Mouse (Mus musculus) stomach, embryonic 15.5 days (tissue): ENCODE results near the gene Ifrd1. TPM values are rescaled to one million over a fixed set of nuclear protein-coding genes. Genes with fewer than 3 reads are reported as not detected.
A peak's percentile ranks its signal among the peaks of the same experiment; 100 is the strongest.

ENCODE experiments used
- ATAC-seq: fragments of 200-750 bp; cut with Nextera tagmentation; 2 replicates; pipeline ENCODE4 v1.8.0; 2017; ENCODE audit warnings: low read depth, moderate number of reproducible peaks, moderate TSS enrichment; ENCODE audit not compliant: insufficient read depth, low FRiP score
- H3K27ac ChIP-seq: fragments of 300-500 bp; sonication (generic); 2 replicates; pipeline ENCODE4 v1.5.1; 2015; ENCODE audit warnings: mild to moderate bottlenecking, inconsistent platforms
- H3K27me3 ChIP-seq: fragments of 300-500 bp; sonication (generic); replicated peaks from 2 replicates; pipeline ENCODE4 v1.6.1; 2015; ENCODE audit warnings: inconsistent platforms
- H3K36me3 ChIP-seq: fragments of 300-500 bp; sonication (generic); 2 replicates; pipeline ENCODE4 v1.6.1; 2015; ENCODE audit warnings: inconsistent platforms
- H3K4me1 ChIP-seq: fragments of 300-500 bp; sonication (generic); 2 replicates; pipeline ENCODE4 v1.6.1; 2015; ENCODE audit warnings: inconsistent platforms
- H3K4me2 ChIP-seq: fragments of 300-500 bp; sonication (generic); 2 replicates; pipeline ENCODE4 v1.6.1; 2015; ENCODE audit warnings: mild to moderate bottlenecking, inconsistent platforms
- H3K4me3 ChIP-seq: fragments of 300-500 bp; sonication (generic); replicated peaks from 2 replicates; pipeline ENCODE4 v1.5.1; 2015; ENCODE audit warnings: inconsistent platforms
- H3K9ac ChIP-seq: fragments of 300-500 bp; sonication (generic); 2 replicates; pipeline ENCODE4 v1.6.1; 2015; ENCODE audit warnings: inconsistent platforms
- H3K9me3 ChIP-seq: fragments of 300-500 bp; sonication (generic); 2 replicates; pipeline ENCODE4 v1.6.1; 2016; ENCODE audit warnings: inconsistent platforms
- WGBS: fragments of 180-500 bp; shearing (Covaris S2); methylation state at CpG from one replicate; pipeline ENCODE4 v1.1.7; 2015; 5-methylcytosine and 5-hydroxymethylcytosine counted together
- polyA plus RNA-seq: library from polyadenylated mRNA; unstranded; fragments of >200 nt; fragmentation: Nextera tagmentation; extraction: Ambion mirVana; gene quantifications from 2 replicates; pipeline ENCODE4 v1.2.1, GENCODE M21; 2015

The Ifrd1 gene
- polyA plus RNA-seq, 1 experiment from 2014 or later, result 90.1 TPM

- WGBS, result 92% methylated on average over 15 of the region's 15 CpGs
- Histone ChIP-seq H3K9ac (no peak overlapping the region), H3K9me3 (no peaks in the 10 kb centered on the region), H3K27me3 (no peaks in the 10 kb centered on the region), H3K4me1 (peaks cover under 1% of the 10 kb centered on the region; the same call in 1 of the 2 replicates), H3K4me2 (no peak overlapping the region), H3K4me3 (no peak overlapping the region), H3K27ac (no peak overlapping the region), H3K36me3 (peaks cover 45% of the 10 kb centered on the region)
- ATAC-seq, result no peak
Observed at GRCm38 (mm10) chr12:40214888-40215876, 33.1 kb downstream of the Ifrd1 start.

- Histone ChIP-seq H3K9ac (no peak overlapping the region), H3K4me2 (no peak overlapping the region), H3K4me1 (no peaks in the 10 kb centered on the region), H3K27ac (no peak overlapping the region), H3K9me3 (no peaks in the 10 kb centered on the region), H3K4me3 (no peak overlapping the region), H3K27me3 (no peaks in the 10 kb centered on the region), H3K36me3 (peaks cover 64% of the 10 kb centered on the region)
- ATAC-seq, result no peak
- WGBS, result 93% methylated on average over 3 of the region's 3 CpGs
Observed at GRCm38 (mm10) chr12:40209049-40209448, 39.3 kb downstream of the Ifrd1 start.

- no peaks in the 10 kb centered on the region for H3K9me3 ChIP-seq
- ATAC-seq, result no peak
- WGBS, result 92% methylated on average over 4 of the region's 4 CpGs
- peaks cover 60% of the 10 kb centered on the region for H3K36me3 ChIP-seq
- no peak overlapping the region for H3K4me2 ChIP-seq
- H3K9ac ChIP-seq, result no peak overlapping the region
- H3K4me3 ChIP-seq, result no peak overlapping the region
- no peaks in the 10 kb centered on the region for H3K4me1 ChIP-seq
- H3K27me3 ChIP-seq, result no peaks in the 10 kb centered on the region
- no peak overlapping the region for H3K27ac ChIP-seq
Observed at GRCm38 (mm10) chr12:40207909-40208308, 40.4 kb downstream of the Ifrd1 start.

- Histone ChIP-seq H3K9ac (no peak overlapping the region), H3K9me3 (no peaks in the 10 kb centered on the region), H3K4me3 (no peak overlapping the region), H3K27ac (no peak overlapping the region), H3K4me2 (no peak overlapping the region), H3K27me3 (no peaks in the 10 kb centered on the region), H3K4me1 (no peaks in the 10 kb centered on the region), H3K36me3 (peaks cover 40% of the 10 kb centered on the region)
- ATAC-seq, result no peak
- 85% methylated on average over 7 of the region's 7 CpGs for WGBS
Observed at GRCm38 (mm10) chr12:40202161-40203035, 45.9 kb downstream of the Ifrd1 start.

- no peak for ATAC-seq
- no peak overlapping the region for H3K4me2 ChIP-seq
- no peak overlapping the region for H3K27ac ChIP-seq
- no peaks in the 10 kb centered on the region for H3K4me1 ChIP-seq
- no peak overlapping the region for H3K4me3 ChIP-seq
- no peaks in the 10 kb centered on the region for H3K27me3 ChIP-seq
- 78% methylated on average over 6 of the region's 6 CpGs for WGBS
- H3K9ac ChIP-seq, result no peak overlapping the region
- no peaks in the 10 kb centered on the region for H3K9me3 ChIP-seq
- peaks cover 31% of the 10 kb centered on the region for H3K36me3 ChIP-seq
Observed at GRCm38 (mm10) chr12:40200484-40201235, 47.6 kb downstream of the Ifrd1 start.

- H3K27ac ChIP-seq, result no peak overlapping the region
- WGBS, result 41% methylated on average over 7 of the region's 7 CpGs
- no peak overlapping the region for H3K4me3 ChIP-seq
- H3K9me3 ChIP-seq, result no peaks in the 10 kb centered on the region
- H3K4me2 ChIP-seq, result no peak overlapping the region
- peaks cover 23% of the 10 kb centered on the region for H3K36me3 ChIP-seq
- no peak overlapping the region for H3K9ac ChIP-seq
- ATAC-seq, result peak; percentile 39; the same call in 1 of the 2 replicates
- no peaks in the 10 kb centered on the region for H3K27me3 ChIP-seq
- no peaks in the 10 kb centered on the region for H3K4me1 ChIP-seq
Observed at GRCm38 (mm10) chr12:40199795-40200402, 48.4 kb downstream of the Ifrd1 start.

- 81% methylated on average over 8 of the region's 8 CpGs for WGBS
- Histone ChIP-seq H3K27me3 (no peaks in the 10 kb centered on the region), H3K9ac (no peak within 1 kb of the TSS), H3K36me3 (peaks cover 17% of the 10 kb centered on the region), H3K4me3 (no peak within 1 kb of the TSS), H3K4me1 (no peaks in the 10 kb centered on the region), H3K4me2 (no peak within 1 kb of the TSS), H3K27ac (no peak within 1 kb of the TSS), H3K9me3 (no peaks in the 10 kb centered on the region)
- ATAC-seq, result no peak
Observed at GRCm38 (mm10) chr12:40199302-40199701, 49.0 kb downstream of the Ifrd1 start, which contains the start of gene Lsmem1. Gene Lsmem1 (minus strand): TSS chr12:40199490.

GRCm38 (mm10) chr12:40198427-40198826, 49.9 kb downstream of the Ifrd1 start:
- H3K4me2 ChIP-seq, result no peak overlapping the region
- H3K9ac ChIP-seq, result no peak overlapping the region
- H3K36me3 ChIP-seq, result peaks cover 9% of the 10 kb centered on the region; the same call in 1 of the 2 replicates
- no peaks in the 10 kb centered on the region for H3K4me1 ChIP-seq
- 85% methylated on average over 9 of the region's 9 CpGs for WGBS
- H3K9me3 ChIP-seq, result no peaks in the 10 kb centered on the region
- H3K4me3 ChIP-seq, result no peak overlapping the region
- H3K27me3 ChIP-seq, result no peaks in the 10 kb centered on the region
- no peak overlapping the region for H3K27ac ChIP-seq
- no peak for ATAC-seq

- H3K27ac ChIP-seq, result no peak overlapping the region
- no peak overlapping the region for H3K4me2 ChIP-seq
- H3K4me1 ChIP-seq, result no peaks in the 10 kb centered on the region
- 87% methylated on average over 5 of the region's 5 CpGs for WGBS
- no peaks in the 10 kb centered on the region for H3K27me3 ChIP-seq
- no peaks in the 10 kb centered on the region for H3K9me3 ChIP-seq
- no peak for ATAC-seq
- H3K9ac ChIP-seq, result no peak overlapping the region
- H3K4me3 ChIP-seq, result no peak overlapping the region
- H3K36me3 ChIP-seq, result peaks cover 9% of the 10 kb centered on the region; the same call in 1 of the 2 replicates
Observed at GRCm38 (mm10) chr12:40198019-40198418, 50.3 kb downstream of the Ifrd1 start.

GRCm38 (mm10) chr12:40197511-40197910, 50.8 kb downstream of the Ifrd1 start:
- ATAC-seq, result no peak
- H3K4me3 ChIP-seq, result no peak overlapping the region
- no peaks in the 10 kb centered on the region for H3K27me3 ChIP-seq
- peaks cover 5% of the 10 kb centered on the region; the same call in 1 of the 2 replicates for H3K36me3 ChIP-seq
- H3K4me1 ChIP-seq, result no peaks in the 10 kb centered on the region
- no peak overlapping the region for H3K27ac ChIP-seq
- H3K4me2 ChIP-seq, result no peak overlapping the region
- no peak overlapping the region for H3K9ac ChIP-seq
- no peaks in the 10 kb centered on the region for H3K9me3 ChIP-seq

GRCm38 (mm10) chr12:40185474-40185873, 62.8 kb downstream of the Ifrd1 start:
- Histone ChIP-seq H3K9me3 (no peaks in the 10 kb centered on the region), H3K4me1 (no peaks in the 10 kb centered on the region), H3K4me2 (no peak overlapping the region), H3K36me3 (no peaks in the 10 kb centered on the region), H3K27ac (no peak overlapping the region), H3K27me3 (no peaks in the 10 kb centered on the region), H3K4me3 (no peak overlapping the region), H3K9ac (no peak overlapping the region)
- WGBS, result 89% methylated on average over 3 of the region's 3 CpGs
- ATAC-seq, result no peak
